Mouse (Mus musculus) testis, postnatal 10 days (tissue): ENCODE results near the gene Dnm3.

Source experiments
- DNase-seq: peaks from one replicate; pipeline ENCODE4 v3.0.0; 2021; ENCODE audit warnings: low spot score

Gene Dnm3

GRCm38 (mm10) chr1:162108726-162109436 is 369.0 kb downstream of the Dnm3 start:
- DNase-seq, result no peak

- no peak for DNase-seq
Observed at GRCm38 (mm10) chr1:162108181-162108671, 369.6 kb downstream of the Dnm3 start.

GRCm38 (mm10) chr1:162107011-162107606 is 370.7 kb downstream of the Dnm3 start:
- no peak for DNase-seq

GRCm38 (mm10) chr1:162100961-162101830 is 376.6 kb downstream of the Dnm3 start:
- no peak for DNase-seq

GRCm38 (mm10) chr1:162100033-162100820 is 377.6 kb downstream of the Dnm3 start:
- DNase-seq, result no peak

GRCm38 (mm10) chr1:162099203-162099602 is 378.6 kb downstream of the Dnm3 start:
- DNase-seq, result no peak

- DNase-seq, result no peak
Observed at GRCm38 (mm10) chr1:162094523-162095272, 383.1 kb downstream of the Dnm3 start.

- no peak for DNase-seq
Observed at GRCm38 (mm10) chr1:162093806-162094522, 383.9 kb downstream of the Dnm3 start.

GRCm38 (mm10) chr1:162092899-162093659 is 384.8 kb downstream of the Dnm3 start:
- DNase-seq, result no peak

- DNase-seq, result no peak
Observed at GRCm38 (mm10) chr1:162092401-162092800, 385.4 kb downstream of the Dnm3 start.

GRCm38 (mm10) chr1:162083886-162084478 is 393.9 kb downstream of the Dnm3 start:
- DNase-seq, result no peak

- DNase-seq, result no peak
Observed at GRCm38 (mm10) chr1:162083354-162083753, 394.5 kb downstream of the Dnm3 start.

- DNase-seq, result no peak
Observed at GRCm38 (mm10) chr1:162082711-162083110, 395.1 kb downstream of the Dnm3 start.

- no peak for DNase-seq
Observed at GRCm38 (mm10) chr1:162081693-162082372, 396.0 kb downstream of the Dnm3 start.

GRCm38 (mm10) chr1:162079989-162080388 is 397.8 kb downstream of the Dnm3 start:
- no peak for DNase-seq

GRCm38 (mm10) chr1:162077454-162077853 is 400.4 kb downstream of the Dnm3 start:
- no peak for DNase-seq

GRCm38 (mm10) chr1:162076581-162077001 is 401.2 kb downstream of the Dnm3 start:
- no peak for DNase-seq

- no peak for DNase-seq
Observed at GRCm38 (mm10) chr1:162075831-162076230, 402.0 kb downstream of the Dnm3 start.

- no peak for DNase-seq
Observed at GRCm38 (mm10) chr1:162075416-162075815, 402.4 kb downstream of the Dnm3 start.
